In the genomic region with DNA sequence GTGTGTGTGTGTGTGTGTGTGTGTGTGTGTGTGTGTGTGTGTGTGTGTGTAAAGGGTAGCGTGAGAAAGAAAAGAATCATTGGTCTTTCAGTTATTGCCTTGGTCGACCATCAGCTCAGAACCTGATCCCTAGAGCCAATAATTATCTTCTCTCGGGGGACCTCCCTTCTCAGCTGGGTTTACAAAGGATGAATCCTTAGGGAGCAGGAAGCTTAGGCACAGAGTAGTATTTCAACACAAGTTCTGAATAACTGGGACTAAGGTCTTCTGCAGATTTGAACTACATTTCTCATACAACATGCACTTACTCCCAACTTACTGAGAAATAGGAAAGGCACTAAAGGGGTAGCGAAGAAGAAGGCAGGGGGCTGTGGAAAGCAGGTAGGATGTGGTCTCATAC, we compare ENCODE assay signal across 24 mouse cellular contexts.
"Had no signal": no experiment of that assay in that cellular context is flagged by ENCODE, and none has a peak within 500 bp of the region (broad histone marks: within the 10 kb centered on the region; RNA-seq: fewer than 3 reads in every experiment).

No protein-coding gene starts in this region.

- H3K9ac ChIP-seq: heart, embryonic 12.5 days; hindbrain, embryonic 13.5 days; hindbrain, embryonic 15.5 days; kidney, embryonic 15.5 days; limb, embryonic 13.5 days; limb, embryonic 15.5 days; liver, embryonic 13.5 days; liver, embryonic 15.5 days had no signal

- H3K36me3 ChIP-seq: heart, embryonic 10.5 days; heart, embryonic 12.5 days; hindbrain, embryonic 13.5 days; hindbrain, embryonic 15.5 days; kidney, embryonic 15.5 days; limb, embryonic 13.5 days; limb, embryonic 15.5 days; liver, embryonic 13.5 days; liver, embryonic 15.5 days had no signal

- H3K27ac ChIP-seq: heart, embryonic 10.5 days; hindbrain, embryonic 13.5 days; hindbrain, embryonic 15.5 days; hindbrain, postnatal 0 days; kidney, embryonic 15.5 days; kidney, postnatal 0 days; limb, embryonic 13.5 days; limb, embryonic 15.5 days; liver, embryonic 13.5 days; liver, embryonic 15.5 days had no signal

- H3K4me3 ChIP-seq: heart, embryonic 10.5 days; heart, embryonic 12.5 days; hindbrain, embryonic 13.5 days; hindbrain, embryonic 15.5 days; kidney, embryonic 15.5 days; limb, embryonic 13.5 days; limb, embryonic 15.5 days; liver, embryonic 13.5 days; liver, embryonic 15.5 days had no signal

- H3K4me1 ChIP-seq: heart, embryonic 10.5 days; heart, embryonic 12.5 days; hindbrain, embryonic 13.5 days; hindbrain, embryonic 15.5 days; kidney, embryonic 15.5 days; limb, embryonic 13.5 days; limb, embryonic 15.5 days had no signal

- DNase-seq: gastrocnemius, postnatal 10 days; gastrocnemius, postnatal 36 days; heart, adult 18-20 months; heart, postnatal 10 days; heart, postnatal 36 days; kidney, adult 11 months; kidney, adult 2 months; kidney, adult 9 months; kidney, postnatal 14 days; kidney, postnatal 36 days; layer of hippocampus, adult 9-11 months; layer of hippocampus, postnatal 36 days; left cerebral cortex, postnatal 4 days; liver, embryonic 13.5 days had no signal

- H3K27me3 ChIP-seq: heart, embryonic 12.5 days; hindbrain, embryonic 13.5 days; hindbrain, embryonic 15.5 days; limb, embryonic 13.5 days; limb, embryonic 15.5 days; liver, embryonic 13.5 days; liver, embryonic 15.5 days had no signal
